Comparison of ENCODE assay signal across 29 mouse cellular contexts in genomic region chrX:67283908-67284307, GRCm38 (mm10).
"Had no signal": no experiment of that assay in that cellular context is flagged by ENCODE, and none has a peak within 500 bp of the region (broad histone marks: within the 10 kb centered on the region; RNA-seq: fewer than 3 reads in every experiment).

No protein-coding gene starts in this region.

- H3K27ac ChIP-seq: gastrocnemius, adult 2 months; heart, embryonic 10.5 days; hindbrain, embryonic 10.5 days; hindbrain, embryonic 12.5 days; hindbrain, embryonic 14.5 days; hindbrain, postnatal 0 days; kidney, embryonic 15.5 days; kidney, postnatal 0 days; left cerebral cortex, adult 2 months; limb, embryonic 10.5 days; limb, embryonic 12.5 days; liver, embryonic 13.5 days; liver, embryonic 15.5 days had no signal

- H3K9me3 ChIP-seq: heart, embryonic 10.5 days; heart, embryonic 12.5 days; hindbrain, embryonic 10.5 days; hindbrain, embryonic 12.5 days; kidney, embryonic 15.5 days; limb, embryonic 10.5 days; limb, embryonic 12.5 days; liver, embryonic 13.5 days; liver, embryonic 15.5 days had no signal

- H3K4me1 ChIP-seq: heart, embryonic 10.5 days; heart, embryonic 12.5 days; hindbrain, embryonic 10.5 days; hindbrain, embryonic 12.5 days; kidney, embryonic 15.5 days; limb, embryonic 10.5 days; limb, embryonic 12.5 days; liver, embryonic 13.5 days; liver, embryonic 15.5 days had no signal

- H3K4me3 ChIP-seq: gastrocnemius, adult 2 months; heart, embryonic 10.5 days; heart, embryonic 12.5 days; hindbrain, embryonic 10.5 days; hindbrain, embryonic 12.5 days; kidney, embryonic 15.5 days; left cerebral cortex, adult 2 months; limb, embryonic 10.5 days; limb, embryonic 12.5 days; liver, embryonic 13.5 days; liver, embryonic 15.5 days had no signal

- H3K36me3 ChIP-seq: heart, embryonic 10.5 days; heart, embryonic 12.5 days; hindbrain, embryonic 10.5 days; hindbrain, embryonic 12.5 days; kidney, embryonic 15.5 days; limb, embryonic 10.5 days; limb, embryonic 12.5 days; liver, embryonic 13.5 days; liver, embryonic 15.5 days had no signal

- DNase-seq: gastrocnemius, adult 2 months; gastrocnemius, postnatal 10 days; gastrocnemius, postnatal 25 days; heart, adult 18-20 months; heart, postnatal 10 days; heart, postnatal 4 days; kidney, adult 11 months; kidney, adult 2 months; kidney, adult 9 months; kidney, postnatal 14 days; kidney, postnatal 36 days; layer of hippocampus, adult 9-11 months; liver; liver, embryonic 13.5 days; liver, postnatal 0 days had no signal

- H3K9ac ChIP-seq: heart, embryonic 12.5 days; hindbrain, embryonic 12.5 days; hindbrain, embryonic 14.5 days; kidney, embryonic 15.5 days; limb, embryonic 12.5 days; liver, embryonic 13.5 days; liver, embryonic 15.5 days; liver, postnatal 0 days had no signal

- H3K4me2 ChIP-seq: heart, embryonic 12.5 days; hindbrain, embryonic 12.5 days; hindbrain, embryonic 14.5 days; kidney, embryonic 15.5 days; limb, embryonic 12.5 days; liver, embryonic 11.5 days; liver, embryonic 13.5 days; liver, embryonic 15.5 days had no signal

- H3K27me3 ChIP-seq: heart, embryonic 12.5 days; hindbrain, embryonic 12.5 days; kidney, embryonic 15.5 days; limb, embryonic 12.5 days; liver, embryonic 13.5 days; liver, embryonic 15.5 days had no signal

- ATAC-seq: hindbrain, postnatal 0 days; intestine, embryonic 16.5 days; liver, postnatal 0 days had no signal
